Mouse (Mus musculus) brown adipose tissue, adult 24 weeks (tissue): Measurements from ENCODE around the gene Tmub2. TPM values are rescaled to one million over a fixed set of nuclear protein-coding genes. Genes with fewer than 3 reads are reported as not detected.

ENCODE experiments used
- H3K27ac ChIP-seq: fragments of 200-500 bp; replicated peaks from 2 replicates; pipeline ENCODE4 v1.5.1; 2012; ENCODE audit warnings: low read depth, mild to moderate bottlenecking, low read length
- H3K4me1 ChIP-seq: fragments of 200-500 bp; 2 replicates; pipeline ENCODE4 v1.6.1; 2012; ENCODE audit warnings: low read length, mixed read lengths; ENCODE audit not compliant: control insufficient read depth, insufficient read depth, insufficient read length
- H3K4me3 ChIP-seq: fragments of 200-500 bp; 2 replicates; pipeline ENCODE4 v1.5.1; 2012; ENCODE audit warnings: low read depth, mild to moderate bottlenecking, low read length, moderate library complexity; ENCODE audit not compliant: insufficient read depth
- polyA plus RNA-seq: library from polyadenylated mRNA; stranded (reverse); fragments of >200 nt; gene quantifications from 2 replicates; pipeline ENCODE4 v1.2.4, GENCODE M21; 2012; ENCODE audit not compliant: missing spikeins, insufficient read depth, insufficient read length

Tmub2 gene
- polyA plus RNA-seq: 20.5 and 24.2 TPM in 2 replicates

GRCm38 (mm10) chr11:102284501-102285094 is at the start of gene Tmub2:
Gene Tmub2 (plus strand): TSS chr11:102284931.
- H3K4me3 ChIP-seq: peak within 1 kb of the TSS; percentile 80
- H3K27ac ChIP-seq: peak within 1 kb of the TSS; percentile 95
- no peaks in the 10 kb centered on the region for H3K4me1 ChIP-seq

GRCm38 (mm10) chr11:102236022-102236421 is 48.7 kb upstream of the Tmub2 start:
- Histone ChIP-seq H3K27ac (no peak overlapping the region), H3K4me1 (no peaks in the 10 kb centered on the region), H3K4me3 (no peak overlapping the region)

- no peak overlapping the region for H3K27ac ChIP-seq
- H3K4me3 ChIP-seq: no peak overlapping the region
- peaks cover 2% of the 10 kb centered on the region; the same call in 1 of the 2 replicates for H3K4me1 ChIP-seq
These were observed 44.1 kb upstream of the Tmub2 start for GRCm38 (mm10) chr11:102240636-102241035.

GRCm38 (mm10) chr11:102241246-102241645 is 43.5 kb upstream of the Tmub2 start:
- H3K4me1 ChIP-seq: peaks cover 2% of the 10 kb centered on the region; the same call in 1 of the 2 replicates
- no peak overlapping the region for H3K27ac ChIP-seq
- H3K4me3 ChIP-seq: no peak overlapping the region

- Histone ChIP-seq H3K4me1 (peaks cover 2% of the 10 kb centered on the region; the same call in 1 of the 2 replicates), H3K27ac (no peak overlapping the region), H3K4me3 (no peak overlapping the region)
These were observed 42.9 kb upstream of the Tmub2 start for GRCm38 (mm10) chr11:102241874-102242273.

GRCm38 (mm10) chr11:102244926-102245449 is 39.7 kb upstream of the Tmub2 start:
- peak overlapping the region; percentile 43 for H3K4me3 ChIP-seq
- no peak overlapping the region for H3K27ac ChIP-seq
- peaks cover 2% of the 10 kb centered on the region; the same call in 1 of the 2 replicates for H3K4me1 ChIP-seq

- H3K4me3 ChIP-seq: no peak overlapping the region
- peaks cover 2% of the 10 kb centered on the region; the same call in 1 of the 2 replicates for H3K4me1 ChIP-seq
- H3K27ac ChIP-seq: no peak overlapping the region
These were observed 39.0 kb upstream of the Tmub2 start for GRCm38 (mm10) chr11:102245581-102246272.

GRCm38 (mm10) chr11:102246273-102246635 is 38.5 kb upstream of the Tmub2 start:
- no peak overlapping the region for H3K4me3 ChIP-seq
- H3K27ac ChIP-seq: no peak overlapping the region
- peaks cover 2% of the 10 kb centered on the region; the same call in 1 of the 2 replicates for H3K4me1 ChIP-seq

- Histone ChIP-seq H3K4me3 (no peak overlapping the region), H3K27ac (no peak overlapping the region), H3K4me1 (peaks cover 2% of the 10 kb centered on the region; the same call in 1 of the 2 replicates)
These were observed 37.9 kb upstream of the Tmub2 start for GRCm38 (mm10) chr11:102246871-102247270.

- Histone ChIP-seq H3K27ac (no peak within 1 kb of the TSS), H3K4me1 (peaks cover 2% of the 10 kb centered on the region; the same call in 1 of the 2 replicates), H3K4me3 (peak within 1 kb of the TSS; percentile 56)
These were observed 36.0 kb upstream of the Tmub2 start, which contains the start of gene BC030867 for GRCm38 (mm10) chr11:102248630-102249230. Gene BC030867 (plus strand): TSS chr11:102248882.

- Histone ChIP-seq H3K4me1 (peaks cover 2% of the 10 kb centered on the region; the same call in 1 of the 2 replicates), H3K4me3 (peak overlapping the region; percentile 56; the same call in 1 of the 2 replicates), H3K27ac (no peak overlapping the region)
These were observed 35.2 kb upstream of the Tmub2 start for GRCm38 (mm10) chr11:102249351-102250090.

- H3K27ac ChIP-seq: no peak overlapping the region
- no peak overlapping the region for H3K4me3 ChIP-seq
These were observed 27.2 kb upstream of the Tmub2 start for GRCm38 (mm10) chr11:102257514-102257913.

GRCm38 (mm10) chr11:102258095-102258494 is 26.6 kb upstream of the Tmub2 start:
- H3K27ac ChIP-seq: no peak overlapping the region
- no peak overlapping the region for H3K4me3 ChIP-seq

More at GRCm38 (mm10) chr11:102257514-102257913, 27.2 kb upstream of the Tmub2 start:
- H3K4me1 ChIP-seq: no peaks in the 10 kb centered on the region

GRCm38 (mm10) chr11:102258521-102258920 is 26.2 kb upstream of the Tmub2 start:
- no peaks in the 10 kb centered on the region for H3K4me1 ChIP-seq
- H3K4me3 ChIP-seq: no peak overlapping the region
- H3K27ac ChIP-seq: no peak overlapping the region

More at GRCm38 (mm10) chr11:102258095-102258494, 26.6 kb upstream of the Tmub2 start:
- no peaks in the 10 kb centered on the region for H3K4me1 ChIP-seq
